Mouse (Mus musculus) G1E (cell line): ENCODE data around the gene Gm13278.
"Not testable (repeated sequence)": the region's sequence is repeated elsewhere in the genome, so short reads cannot be mapped to it uniquely, and the experiment has no call there.

Source experiments
- CTCF ChIP-seq: IDR thresholded peaks from 2 replicates; pipeline ENCODE4 v1.5.1; 2012; ENCODE audit warnings: low read depth, low read length, inconsistent platforms, mixed read lengths
- GATA1 ChIP-seq: IDR thresholded peaks from 2 replicates; pipeline ENCODE4 v1.6.1; 2012; ENCODE audit warnings: borderline replicate concordance, low read length, inconsistent platforms, mixed read lengths

GRCm38 (mm10) chr4:88781831-88782230, 9.5 kb upstream of the Gm13278 start, which contains the start of gene Ifnz:
- not testable (repeated sequence) for TF ChIP-seq CTCF, GATA1
